9 mouse cellular contexts compared by ENCODE assay signal in the genomic region with DNA sequence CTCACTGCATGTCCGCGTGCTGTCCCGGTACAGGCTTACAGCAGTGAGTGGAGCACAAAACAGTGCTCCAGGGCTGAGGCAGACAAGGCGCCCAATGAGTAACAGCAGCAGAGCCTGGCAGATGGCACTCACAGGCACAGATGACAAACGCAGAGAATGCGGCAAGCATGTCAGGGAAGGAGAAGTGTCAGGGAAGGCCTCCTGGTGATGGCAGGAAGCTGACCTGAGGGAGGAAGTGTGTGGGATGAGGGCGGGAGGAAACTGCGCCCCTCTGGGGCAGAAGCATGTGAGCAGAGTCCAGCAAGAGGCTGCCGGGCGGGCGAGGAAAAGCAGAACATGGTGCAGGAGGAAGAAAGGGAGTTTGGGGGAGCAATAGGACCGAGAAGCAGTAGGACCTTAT.
DNase-seq lines count a peak whose midpoint lies in the region; ATAC-seq and TF ChIP-seq lines count a peak whose summit lies in the region.
"Had no signal": no experiment of that assay in that cellular context is flagged by ENCODE, and none has a peak within 500 bp of the region (broad histone marks: within the 10 kb centered on the region; RNA-seq: fewer than 3 reads in every experiment).

No protein-coding gene starts in this region.

- H3K36me3 ChIP-seq in E14TG2a.4 (ENCODE audit: insufficient read depth, low read length), result peaks cover 87% of the 10 kb centered on the region

- no peaks in the 10 kb centered on the region for H3K9me3 ChIP-seq in E14TG2a.4 (ENCODE audit: low read length)
- H3K9me3 ChIP-seq: embryonic facial prominence, embryonic 13.5 days had no signal

- H3K27ac ChIP-seq in gastrocnemius, adult 2 months, result peak overlapping the region; percentile 40
- H3K27ac ChIP-seq: embryonic facial prominence, embryonic 13.5 days had no signal

- TF ChIP-seq CTCF in gastrocnemius, adult 2 months (IDR thresholded peaks at IDR 0.05), result no peak
- TF ChIP-seq CTCF in E14TG2a.4 (conservative IDR thresholded peaks at IDR 0.05; ENCODE audit: low read length), result no peak

- no peaks in the 10 kb centered on the region for H3K27me3 ChIP-seq in E14TG2a.4 (ENCODE audit: insufficient read depth, low read length)
- H3K27me3 ChIP-seq: embryonic facial prominence, embryonic 13.5 days had no signal

- intact Hi-C loops in gastrocnemius, adult 2 months (cut with DNase I), result no loop called here

- ATAC-seq in hematopoietic stem cell, adult 5-6 weeks (replicated peaks in 1 of 2; ENCODE audit: insufficient read depth in 1 of 2, low FRiP score in 2 of 2, low TSS enrichment in 1 of 2, low read depth in 1 of 2, poor library complexity in 2 of 2, severe bottlenecking in 2 of 2), result peak; percentile 81 to 82

- no peak for DNase-seq in gastrocnemius, adult 2 months
- DNase-seq in gastrocnemius, postnatal 10 days, result no peak
- peak; percentile 66 to 70 for DNase-seq in cerebellum, adult 18-20 months
- no peak for DNase-seq in adipocyte (ENCODE audit: low spot score)
- DNase-seq in ovary, postnatal 14 days (ENCODE audit: low spot score), result no peak
- DNase-seq in spleen, postnatal 14 days (ENCODE audit: low spot score in 2 of 2), result no peak

- H3K4me1 ChIP-seq in E14TG2a.4 (replicated peaks; ENCODE audit: low read depth, low read length), result peaks cover 64% of the 10 kb centered on the region

- no peak overlapping the region for H3K4me3 ChIP-seq in gastrocnemius, adult 2 months
- peak overlapping the region; percentile 66 for H3K4me3 ChIP-seq in E14TG2a.4 (replicated peaks; ENCODE audit: low read length)
- H3K4me3 ChIP-seq: embryonic facial prominence, embryonic 13.5 days had no signal

Comparison
In these comparisons a context has a peak if more than half of its experiments do, and no peak if none do; other contexts are left out.
1. DNase-seq: peak in cerebellum, adult 18-20 months (2 of 2); none in gastrocnemius, adult 2 months (single experiment), gastrocnemius, postnatal 10 days (single experiment), adipocyte (single experiment), ovary, postnatal 14 days (single experiment) and spleen, postnatal 14 days (0 of 2).